Mouse (Mus musculus): ENCODE data around the gene Dnmt3b. TPM values are rescaled to one million over a fixed set of nuclear protein-coding genes. Genes with fewer than 3 reads are reported as not detected.
A peak's percentile ranks its signal among the peaks of the same experiment; 100 is the strongest.
"Not testable (repeated sequence)": the region's sequence is repeated elsewhere in the genome, so short reads cannot be mapped to it uniquely, and the experiment has no call there.

Gene Dnmt3b
- total and polyA plus RNA-seq, 3 experiments, result 5.3 to 9.4 (median 8.4) TPM

DNA sequence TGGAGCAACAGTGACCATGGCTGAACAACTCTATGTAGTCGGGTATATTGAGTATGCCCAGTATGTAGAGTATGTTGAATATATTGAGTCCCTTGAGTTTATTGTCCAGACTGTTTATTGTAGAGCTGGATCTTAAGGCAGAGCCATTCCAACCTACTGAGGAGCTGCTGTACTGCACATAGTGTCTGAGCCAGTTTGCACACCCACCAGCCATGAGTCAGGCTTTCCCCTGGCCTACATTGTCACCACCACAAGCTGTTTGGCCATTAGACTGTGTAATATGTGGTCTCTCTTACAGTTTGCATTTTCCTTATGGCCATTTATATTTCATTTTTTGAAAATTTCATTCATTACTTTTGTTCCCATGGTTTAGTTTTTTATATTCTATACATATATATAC lies 30.7 kb downstream of the Dnmt3b start:
- Histone ChIP-seq H3K4me3 (replicated peaks in 1 of 3; ENCODE audit: low read depth in 2 of 3, low read length in 2 of 3, poor library complexity in 1 of 3) (no peak overlapping the region), H3K79me2 (replicated peaks; ENCODE audit: control insufficient read depth, extremely low read depth, insufficient read depth, poor library complexity, severe bottlenecking) (no peaks in the 10 kb centered on the region), H3K9me3 (replicated peaks; ENCODE audit: low read length) (no peaks in the 10 kb centered on the region), H3K4me1 (ENCODE audit: control insufficient read depth in 1 of 2, insufficient read depth in 2 of 2) (no peaks in the 10 kb centered on the region), H3K36me3 (replicated peaks in 1 of 2; ENCODE audit: control insufficient read depth in 1 of 2, insufficient read depth in 1 of 2, low read length in 1 of 2) (peaks cover 4 to 44% of the 10 kb centered on the region in 2 experiments), H3K27ac (ENCODE audit: insufficient read depth, low read depth) (no peak overlapping the region), H3K27me3 (replicated peaks) (no peaks in the 10 kb centered on the region), H3K9ac (ENCODE audit: insufficient read depth, low read depth) (no peak overlapping the region), H3K4me2 (ENCODE audit: insufficient read depth, low read depth, poor library complexity, severe bottlenecking) (no peak overlapping the region)
- dilution Hi-C loops (cut with MboI; ENCODE audit: extremely low pct_ligation_motif_present, extremely low pct_unique_long_range_greater_than_20kb, low sequenced_read_pairs) (no loop called here), in situ Hi-C loops (cut with MboI; ENCODE audit: low pct_ligation_motif_present, low pct_unique_long_range_greater_than_20kb, low sequenced_read_pairs) (no loop called here)
- no peak for TF ChIP-seq MAFK (IDR thresholded peaks at IDR 0.05; ENCODE audit: insufficient replicate concordance, low read length)
- TF ChIP-seq BHLHE40 (IDR thresholded peaks at IDR 0.05; ENCODE audit: low read depth, low read length), result no peak
- TF ChIP-seq CHD2 (IDR thresholded peaks at IDR 0.05; ENCODE audit: low read length), result no peak
- no peak for TF ChIP-seq ZMIZ1 (IDR thresholded peaks at IDR 0.05; ENCODE audit: low read depth, low read length)
- TF ChIP-seq NELFE (IDR thresholded peaks at IDR 0.05; ENCODE audit: low read depth, low read length), result no peak
- no peak for TF ChIP-seq ELF1 (IDR thresholded peaks at IDR 0.05; ENCODE audit: low read depth, low read length)
- TF ChIP-seq EP300 (IDR thresholded peaks at IDR 0.05; ENCODE audit: low read length), result no peak
- TF ChIP-seq SMC3 (IDR thresholded peaks at IDR 0.05; ENCODE audit: low read depth, low read length), result no peak
- TF ChIP-seq HCFC1 (IDR thresholded peaks at IDR 0.05; ENCODE audit: low read depth, low read length), result no peak
- TF ChIP-seq IRF4 (IDR thresholded peaks at IDR 0.05; ENCODE audit: low read depth, low read length), result no peak
- no peak for TF ChIP-seq MXI1 (IDR thresholded peaks at IDR 0.05; ENCODE audit: low read depth, low read length)
- DNase-seq (ENCODE audit: extremely low read depth), result no peak

DNA sequence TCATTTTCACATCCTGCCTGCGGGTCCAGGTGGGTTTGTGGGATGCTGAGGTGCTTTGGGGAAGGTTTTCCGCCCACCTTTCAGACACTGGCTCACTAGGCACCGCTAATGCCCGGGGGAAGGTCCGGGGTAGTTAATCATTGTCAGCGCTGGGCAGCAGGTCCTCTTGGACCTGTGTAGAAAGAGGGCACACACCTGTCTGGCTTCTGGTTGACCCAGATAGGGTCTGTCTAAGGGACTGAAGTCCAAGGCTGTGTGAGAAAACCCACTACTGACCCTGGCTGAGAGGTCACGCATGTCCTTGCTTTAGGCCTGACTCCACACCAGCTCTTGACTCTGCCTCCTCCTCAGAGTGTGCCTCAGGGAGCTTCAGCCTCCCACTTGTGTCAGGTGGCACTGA lies 44.2 kb downstream of the Dnmt3b start:
- peaks cover 11% of the 10 kb centered on the region for H3K27me3 ChIP-seq (replicated peaks)
- H3K79me2 ChIP-seq (replicated peaks; ENCODE audit: control insufficient read depth, extremely low read depth, insufficient read depth, poor library complexity, severe bottlenecking); H3K4me1 ChIP-seq (ENCODE audit: control insufficient read depth in 1 of 2, insufficient read depth in 2 of 2); H3K36me3 ChIP-seq (replicated peaks in 1 of 2; ENCODE audit: control insufficient read depth in 1 of 2, insufficient read depth in 1 of 2, low read length in 1 of 2); in situ Hi-C loops (cut with MboI; ENCODE audit: low pct_ligation_motif_present, low pct_unique_long_range_greater_than_20kb, low sequenced_read_pairs); H3K27ac ChIP-seq (ENCODE audit: insufficient read depth, low read depth); H3K9ac ChIP-seq (ENCODE audit: insufficient read depth, low read depth); H3K9me3 ChIP-seq (replicated peaks; ENCODE audit: low read length); H3K4me2 ChIP-seq (ENCODE audit: insufficient read depth, low read depth, poor library complexity, severe bottlenecking); H3K4me3 ChIP-seq (replicated peaks in 1 of 3; ENCODE audit: low read depth in 2 of 3, low read length in 2 of 3, poor library complexity in 1 of 3); dilution Hi-C loops (cut with MboI; ENCODE audit: extremely low pct_ligation_motif_present, extremely low pct_unique_long_range_greater_than_20kb, low sequenced_read_pairs); DNase-seq (ENCODE audit: extremely low read depth): not testable (repeated sequence)

- no peak for TF ChIP-seq E2F4 (IDR thresholded peaks at IDR 0.05; ENCODE audit: insufficient replicate concordance, low read depth, low read length)
- TF ChIP-seq JUND (conservative IDR thresholded peaks at IDR 0.05; ENCODE audit: low read depth, low read length), result no peak
- no peak for TF ChIP-seq ZMIZ1 (IDR thresholded peaks at IDR 0.05; ENCODE audit: low read depth, low read length)
- no peak for TF ChIP-seq POLR2A (IDR thresholded peaks at IDR 0.05; ENCODE audit: low read depth, low read length)
- peak; percentile 93 for TF ChIP-seq SMC3 (IDR thresholded peaks at IDR 0.05; ENCODE audit: low read depth, low read length)
- peak; percentile 45 for TF ChIP-seq RAD21 (IDR thresholded peaks at IDR 0.05; ENCODE audit: low read depth, low read length)
- peak; percentile 28; the same call in 1 of the 2 replicates for TF ChIP-seq NELFE (IDR thresholded peaks at IDR 0.05; ENCODE audit: low read depth, low read length)
- peak; percentile 89 to 99 for TF ChIP-seq CTCF (conservative IDR thresholded peaks at IDR 0.05 in 1 of 2, IDR thresholded peaks at IDR 0.05 in 1 of 2; ENCODE audit: low read depth in 2 of 2, low read length in 2 of 2)
- H3K36me3 ChIP-seq (replicated peaks in 1 of 2; ENCODE audit: control insufficient read depth in 1 of 2, insufficient read depth in 1 of 2, low read length in 1 of 2), result no peaks in the 10 kb centered on the region
- no peak overlapping the region for H3K27ac ChIP-seq (ENCODE audit: insufficient read depth, low read depth)
- no peak overlapping the region for H3K9ac ChIP-seq (ENCODE audit: insufficient read depth, low read depth)
- no peaks in the 10 kb centered on the region for H3K9me3 ChIP-seq (replicated peaks; ENCODE audit: low read length)
- H3K4me3 ChIP-seq (replicated peaks in 1 of 3; ENCODE audit: low read depth in 2 of 3, low read length in 2 of 3, poor library complexity in 1 of 3), result no peak overlapping the region
- peaks cover 11% of the 10 kb centered on the region for H3K27me3 ChIP-seq (replicated peaks)
- in situ Hi-C loops (cut with MboI; ENCODE audit: low pct_ligation_motif_present, low pct_unique_long_range_greater_than_20kb, low sequenced_read_pairs), result no loop called here
- no peaks in the 10 kb centered on the region for H3K4me1 ChIP-seq (ENCODE audit: control insufficient read depth in 1 of 2, insufficient read depth in 2 of 2)
- dilution Hi-C loops (cut with MboI; ENCODE audit: extremely low pct_ligation_motif_present, extremely low pct_unique_long_range_greater_than_20kb, low sequenced_read_pairs), result no loop called here
- peak; percentile 69 for DNase-seq (ENCODE audit: extremely low read depth)
- H3K4me2 ChIP-seq (ENCODE audit: insufficient read depth, low read depth, poor library complexity, severe bottlenecking), result no peak overlapping the region
- no peaks in the 10 kb centered on the region for H3K79me2 ChIP-seq (replicated peaks; ENCODE audit: control insufficient read depth, extremely low read depth, insufficient read depth, poor library complexity, severe bottlenecking)
These were observed 45.3 kb downstream of the Dnmt3b start for GRCm38 (mm10) chr2:153694462-153695085.
